Mouse (Mus musculus) cerebellum, adult 2 months (tissue): Measurements from ENCODE around the gene Atp11a.

Source experiments
- CTCF ChIP-seq: fragments of 200-500 bp; IDR thresholded peaks from 2 replicates; pipeline ENCODE4 v1.5.1; 2011; ENCODE audit warnings: low read depth, mild to moderate bottlenecking, control low read depth, low read length, moderate library complexity, borderline replicate concordance; ENCODE audit not compliant: insufficient read depth
- POLR2A ChIP-seq: fragments of 200-500 bp; IDR thresholded peaks from 2 replicates; pipeline ENCODE4 v1.6.1; 2011; ENCODE audit warnings: low read length, control low read depth, borderline replicate concordance; ENCODE audit not compliant: insufficient read depth

- TF ChIP-seq CTCF (no peak), POLR2A (no peak)
Observed at GRCm38 (mm10) chr8:12871461-12871860, 114.6 kb downstream of the Atp11a start.
